Mouse (Mus musculus) heart, adult 8-10 months (tissue): ENCODE measurements around the gene St6galnac6. TPM values are rescaled to one million over a fixed set of nuclear protein-coding genes. Genes with fewer than 3 reads are reported as not detected.

ENCODE experiments used
- DNase-seq: peaks from one replicate; pipeline ENCODE4 v3.0.0; 2022; ENCODE audit warnings: low spot score
- total RNA-seq, 4 experiments: library from RNA; stranded (reverse); gene quantifications; 2 replicates each; pipeline ENCODE4 v1.2.4; 2022

Gene St6galnac6
- total RNA-seq, 4 experiments from 2014 or later = 102 to 131 (median 114) TPM

- DNase-seq = peak; percentile 74
Observed at GRCm38 (mm10) chr2:32637778-32638281, 38.3 kb downstream of the St6galnac6 start.

DNA sequence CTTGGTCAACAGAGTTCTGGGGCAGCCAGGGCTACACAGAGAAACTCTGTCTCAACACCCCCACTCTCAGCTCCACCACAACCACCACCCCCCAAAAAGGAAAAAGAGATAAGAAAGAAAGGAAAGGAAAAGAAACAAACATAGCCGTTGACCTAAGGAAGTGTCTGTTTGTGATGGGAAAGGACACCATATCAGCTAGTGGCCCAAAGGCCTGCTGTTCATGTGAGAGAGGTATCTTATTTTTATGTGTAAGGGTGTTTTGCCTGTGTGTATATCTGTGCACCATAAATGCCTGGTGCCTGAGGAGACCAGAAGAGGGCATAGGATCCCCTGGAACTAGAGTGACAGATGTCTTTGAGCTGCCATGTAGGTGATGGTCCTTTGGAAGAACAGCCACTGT lies 40.1 kb downstream of the St6galnac6 start:
- no peak for DNase-seq

- no peak for DNase-seq
Observed at GRCm38 (mm10) chr2:32640550-32641051, 41.1 kb downstream of the St6galnac6 start.

GRCm38 (mm10) chr2:32641810-32642209 lies 42.3 kb downstream of the St6galnac6 start:
- no peak for DNase-seq

- DNase-seq = no peak
Observed at GRCm38 (mm10) chr2:32642813-32643212, 43.3 kb downstream of the St6galnac6 start.

DNA sequence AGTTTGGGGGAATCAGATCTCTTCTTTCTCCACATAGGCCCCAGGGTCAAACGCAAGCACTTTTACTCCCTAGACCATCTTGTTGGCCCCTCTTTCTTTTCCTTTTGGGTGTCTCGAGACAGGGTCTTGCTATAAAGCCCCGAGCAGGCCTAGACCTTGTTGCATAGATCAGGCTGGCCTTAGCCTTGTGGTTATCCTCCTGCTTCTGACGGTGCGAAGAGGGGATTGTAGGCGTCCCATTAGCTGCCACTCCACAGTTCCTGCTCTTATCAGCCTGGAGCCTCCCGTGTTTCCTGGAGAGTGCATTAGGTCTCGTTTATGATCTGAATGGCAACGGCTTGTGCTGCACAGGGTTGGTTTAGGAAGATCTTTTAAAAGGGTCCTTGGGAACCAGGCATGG lies 44.6 kb downstream of the St6galnac6 start:
- DNase-seq = no peak

GRCm38 (mm10) chr2:32644799-32645475 lies 45.4 kb downstream of the St6galnac6 start:
- no peak for DNase-seq

GRCm38 (mm10) chr2:32645647-32646046 lies 46.1 kb downstream of the St6galnac6 start:
- DNase-seq = no peak

DNA sequence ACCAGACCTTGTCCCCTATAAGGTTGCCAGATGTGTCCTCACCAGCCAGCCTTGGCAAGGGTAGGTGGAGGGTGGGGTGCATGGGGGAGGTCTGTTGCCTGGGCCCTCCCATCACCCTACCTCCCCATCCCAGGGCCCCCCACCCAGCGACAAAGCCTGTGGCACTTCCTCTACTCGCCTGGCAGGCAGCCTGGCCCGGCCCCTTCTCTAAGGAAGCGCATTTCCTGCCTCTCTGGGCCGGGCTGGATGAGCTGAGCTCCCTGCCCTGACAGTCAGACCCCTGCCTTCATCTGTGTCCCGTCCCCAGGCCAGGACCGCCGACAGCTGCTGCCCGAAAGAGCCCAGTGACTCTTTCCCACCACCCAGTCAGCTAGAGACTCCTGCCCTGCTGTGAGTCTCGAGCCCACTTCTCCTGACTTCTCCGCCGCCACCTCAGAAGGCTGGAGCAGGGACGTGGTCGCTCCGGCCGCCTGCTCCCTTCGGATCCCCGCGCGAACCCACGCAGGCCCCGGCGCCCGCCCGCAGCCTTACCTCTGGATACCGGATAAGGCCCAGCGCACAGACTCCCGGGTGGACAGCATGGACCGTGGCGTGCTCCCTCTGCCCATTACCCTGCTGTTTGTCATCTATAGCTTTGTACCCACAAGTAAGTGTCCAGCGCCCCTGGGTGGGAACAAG lies 47.0 kb downstream of the St6galnac6 start, which contains the start of gene Eng:
Gene Eng, plus strand, starts transcription at position 217 of the 678 bp plus-strand sequence.
- DNase-seq = peak; percentile 88

GRCm38 (mm10) chr2:32647366-32647765 lies 47.9 kb downstream of the St6galnac6 start:
- no peak for DNase-seq

- no peak for DNase-seq
Observed at GRCm38 (mm10) chr2:32653764-32654163, 54.3 kb downstream of the St6galnac6 start.

DNA sequence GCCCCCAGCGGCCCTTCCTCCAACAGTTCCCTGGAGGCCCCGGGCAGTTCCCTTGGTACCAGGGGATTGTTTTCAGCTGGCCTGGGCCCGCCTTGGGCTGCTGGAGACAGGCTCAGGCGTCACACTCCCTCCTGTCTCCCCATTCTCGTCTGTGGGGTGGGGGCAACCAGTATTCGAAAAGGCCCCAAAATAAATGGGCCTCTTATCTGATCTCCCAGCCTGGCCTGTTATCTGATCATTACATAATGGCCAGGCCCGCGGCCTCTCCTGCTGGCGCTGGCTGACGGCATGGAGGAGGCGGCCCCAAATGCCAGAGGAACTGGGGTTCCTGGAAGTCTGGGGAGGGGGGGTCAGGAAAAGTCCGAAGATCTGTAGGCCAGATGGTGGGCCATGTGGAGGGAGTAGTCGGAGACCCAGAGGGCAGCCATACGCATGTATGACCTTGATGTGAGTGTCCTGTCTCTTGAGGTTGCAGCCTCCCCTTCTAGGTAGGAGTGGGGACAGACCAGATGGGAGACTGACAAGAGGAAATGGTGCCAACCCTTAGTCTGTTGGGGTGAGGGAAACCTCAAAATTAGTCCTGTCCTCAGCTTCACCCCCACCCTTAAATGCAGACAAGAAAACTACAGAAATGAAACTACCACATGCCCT lies 55.4 kb downstream of the St6galnac6 start:
- DNase-seq = no peak

- no peak for DNase-seq
Observed at GRCm38 (mm10) chr2:32655394-32655744, 55.9 kb downstream of the St6galnac6 start.

- DNase-seq = peak; percentile 90
Observed at GRCm38 (mm10) chr2:32655826-32656225, 56.3 kb downstream of the St6galnac6 start.

DNA sequence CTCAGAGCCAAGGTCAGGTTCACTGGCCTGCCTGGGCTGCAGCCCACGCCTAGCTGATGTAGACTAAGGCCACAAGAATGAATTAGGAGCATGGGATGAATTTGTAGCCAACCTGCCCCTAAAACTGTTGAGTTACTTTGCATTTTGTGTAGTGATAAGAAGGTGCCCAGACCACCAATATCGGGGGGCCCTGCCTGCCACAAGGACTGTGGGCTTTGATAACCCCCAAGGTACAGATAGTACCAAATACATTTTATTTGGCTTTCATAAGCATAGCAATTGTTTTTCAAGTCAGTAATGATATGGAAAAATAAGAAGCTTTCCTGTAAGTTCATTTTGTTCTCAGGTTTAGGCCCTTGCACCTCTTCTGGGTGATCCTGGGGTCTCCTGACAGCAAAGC lies 59.4 kb downstream of the St6galnac6 start:
- no peak for DNase-seq

- DNase-seq = no peak
Observed at GRCm38 (mm10) chr2:32661509-32662107, 62.1 kb downstream of the St6galnac6 start.

DNA sequence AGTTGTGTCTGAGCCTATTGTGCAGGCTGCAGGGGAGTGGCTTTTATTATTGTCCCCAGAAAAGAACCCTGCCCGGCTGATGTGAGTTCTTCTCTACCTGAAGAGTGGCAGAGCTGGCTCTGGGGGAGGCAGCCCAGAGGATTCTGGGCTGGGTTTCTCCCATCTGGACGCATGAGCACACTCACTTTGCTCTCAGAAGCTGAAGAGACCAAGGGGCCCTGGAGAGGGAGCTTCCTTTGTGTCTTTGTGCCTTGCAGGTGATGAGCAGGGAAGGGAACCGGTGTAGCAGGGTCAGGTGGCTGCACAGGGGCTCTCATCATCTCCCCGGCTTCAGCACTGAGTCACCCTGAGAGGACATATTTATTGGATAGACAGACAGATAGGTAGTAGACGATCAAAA lies 62.8 kb downstream of the St6galnac6 start:
- no peak for DNase-seq

GRCm38 (mm10) chr2:32665345-32665744 lies 65.8 kb downstream of the St6galnac6 start:
- DNase-seq = no peak

DNA sequence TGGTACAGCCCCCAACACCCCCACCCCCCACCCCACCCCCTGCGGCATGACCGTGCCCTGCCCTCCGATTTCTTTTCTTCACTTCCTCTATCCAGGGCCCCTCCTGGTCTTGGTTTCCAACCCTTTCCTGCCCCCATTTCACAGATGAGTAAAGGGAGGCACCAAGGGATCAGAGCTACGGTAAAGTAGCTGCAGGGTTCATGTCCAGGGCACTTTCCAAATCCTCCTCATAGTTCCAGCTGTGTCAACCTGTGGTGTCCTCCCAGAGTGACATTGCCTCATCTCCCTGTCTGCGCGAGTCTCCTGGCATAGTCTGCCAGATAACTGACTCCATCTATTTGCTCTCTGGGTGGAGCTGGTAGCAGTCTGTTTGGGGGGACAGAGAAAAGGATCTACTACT lies 66.3 kb downstream of the St6galnac6 start:
- DNase-seq = no peak

DNA sequence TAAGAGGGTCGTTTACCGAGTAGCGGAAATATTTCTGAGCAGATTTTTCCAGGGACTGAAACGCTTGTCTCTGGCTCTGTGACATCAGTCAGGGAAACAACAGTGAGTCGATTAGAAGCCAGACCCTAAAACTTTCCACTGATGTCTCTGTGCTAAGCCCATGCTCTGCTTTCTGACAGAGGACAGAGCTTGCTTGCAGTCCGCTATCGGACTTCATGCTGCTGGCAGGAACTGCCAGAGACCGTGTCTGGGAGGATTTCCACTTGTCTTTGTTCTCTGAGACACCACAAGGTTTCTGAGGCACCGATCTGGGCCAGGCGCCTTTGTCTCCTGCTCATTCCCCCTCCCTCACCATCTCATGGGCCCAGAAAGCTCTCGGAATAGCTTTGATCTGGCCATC lies 68.3 kb downstream of the St6galnac6 start:
- DNase-seq = no peak

DNA sequence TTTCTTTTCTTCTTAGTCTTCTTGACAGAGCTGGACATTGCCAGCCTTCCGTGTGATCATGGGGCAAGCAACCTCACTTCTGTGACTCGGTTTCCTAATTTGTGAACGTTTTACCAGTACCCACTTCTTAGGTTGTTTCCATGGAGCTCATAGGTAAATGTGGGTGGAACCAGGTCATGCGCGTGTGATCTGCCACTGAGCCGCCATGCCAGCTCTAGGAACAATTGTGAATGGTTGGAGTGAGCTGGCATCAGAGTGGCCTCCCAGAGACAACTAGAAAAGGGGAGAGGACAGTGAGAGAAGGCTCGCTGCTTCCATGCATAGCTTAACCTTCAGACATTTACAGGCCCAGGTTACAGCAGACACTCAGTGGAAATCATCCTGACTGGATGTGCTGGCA lies 68.7 kb downstream of the St6galnac6 start:
- no peak for DNase-seq

DNA sequence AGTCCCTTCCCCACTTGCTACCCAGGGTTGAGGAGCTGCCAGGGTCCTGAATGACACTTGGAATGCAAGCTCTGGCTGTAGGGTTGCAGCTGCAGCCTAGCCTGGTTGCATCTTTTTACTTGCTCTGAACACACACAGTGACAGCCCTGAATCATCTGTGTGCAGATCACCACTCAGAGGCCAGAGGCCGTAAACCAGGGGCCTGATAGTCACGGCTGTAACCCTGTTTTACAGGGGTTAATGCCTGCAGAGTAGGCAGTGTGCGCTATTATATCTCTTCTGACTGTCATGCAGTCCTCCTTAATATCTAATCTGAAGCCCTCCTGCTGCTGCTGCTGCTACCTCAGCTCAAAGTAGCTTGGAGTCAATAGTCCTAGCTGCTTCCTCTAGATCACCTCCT lies 70.4 kb downstream of the St6galnac6 start:
- no peak for DNase-seq
